Mouse (Mus musculus) testis, adult 2 months (tissue): Measurements from ENCODE around the gene 4930470P17Rik.

Experiments
- CTCF ChIP-seq: fragments of 200-500 bp; IDR thresholded peaks from 2 replicates; pipeline ENCODE4 v1.5.1; 2012; ENCODE audit warnings: low read depth, mild to moderate bottlenecking, inconsistent platforms, low read length, moderate library complexity; ENCODE audit not compliant: control insufficient read depth, insufficient read depth, insufficient replicate concordance
- POLR2A ChIP-seq: fragments of 200-500 bp; IDR thresholded peaks from 2 replicates; pipeline ENCODE4 v1.6.1; 2012; ENCODE audit warnings: low read depth, mild to moderate bottlenecking, inconsistent platforms, low read length, moderate library complexity; ENCODE audit not compliant: control insufficient read depth

GRCm38 (mm10) chr2:170632386-170632785 lies 30.6 kb upstream of the 4930470P17Rik start:
- TF ChIP-seq CTCF, result no peak
- no peak for TF ChIP-seq POLR2A
